Mouse (Mus musculus): ENCODE data around the gene Cdk14. TPM values are rescaled to one million over a fixed set of nuclear protein-coding genes. Genes with fewer than 3 reads are reported as not detected.

The Cdk14 gene
- polyA plus RNA-seq, 1 experiment from 2014 or later, result 22.7 TPM

- no peak overlapping the region for H3K9ac ChIP-seq (ENCODE audit: low read length)
- ATAC-seq (ENCODE audit: insufficient number of reproducible peaks, low FRiP score, low TSS enrichment, low read depth), result no peak
- no peak overlapping the region for H3K4me2 ChIP-seq (ENCODE audit: low read depth, severe bottlenecking)
Observed at GRCm38 (mm10) chr5:4825076-4825475, 595.0 kb downstream of the Cdk14 start.

GRCm38 (mm10) chr5:4824171-4824570 lies 595.9 kb downstream of the Cdk14 start:
- no peak overlapping the region for H3K4me2 ChIP-seq (ENCODE audit: low read depth, severe bottlenecking)
- H3K36me3 ChIP-seq (ENCODE audit: control insufficient read depth, insufficient read depth, low read length), result no peaks in the 10 kb centered on the region
- ATAC-seq (ENCODE audit: insufficient number of reproducible peaks, low FRiP score, low TSS enrichment, low read depth) (no peak), DNase-seq (ENCODE audit: low spot score) (no peak)
- H3K4me3 ChIP-seq (ENCODE audit: low read depth, low read length), result no peak overlapping the region
- no peak overlapping the region for H3K27ac ChIP-seq (replicated peaks; ENCODE audit: low read depth, low read length)
- no peak overlapping the region for H3K9ac ChIP-seq (ENCODE audit: low read length)
- peaks cover 10% of the 10 kb centered on the region for H3K4me1 ChIP-seq (ENCODE audit: control insufficient read depth, insufficient read depth, low read length)
- 78% methylated on average over 1 of the region's 1 CpGs for WGBS
- no peaks in the 10 kb centered on the region for H3K9me3 ChIP-seq (ENCODE audit: control insufficient read depth, low read length)
- H3K27me3 ChIP-seq (ENCODE audit: control insufficient read depth, insufficient read depth, low read length), result no peaks in the 10 kb centered on the region

More at GRCm38 (mm10) chr5:4825076-4825475, 595.0 kb downstream of the Cdk14 start:
- no peaks in the 10 kb centered on the region for H3K36me3 ChIP-seq (ENCODE audit: control insufficient read depth, insufficient read depth, low read length)
- H3K27me3 ChIP-seq (ENCODE audit: control insufficient read depth, insufficient read depth, low read length), result no peaks in the 10 kb centered on the region
- peaks cover 10% of the 10 kb centered on the region for H3K4me1 ChIP-seq (ENCODE audit: control insufficient read depth, insufficient read depth, low read length)
- H3K4me3 ChIP-seq (ENCODE audit: low read depth, low read length), result no peak overlapping the region
- WGBS, result 89% methylated on average over 4 of the region's 4 CpGs
- no peak overlapping the region for H3K27ac ChIP-seq (replicated peaks; ENCODE audit: low read depth, low read length)
- no peaks in the 10 kb centered on the region for H3K9me3 ChIP-seq (ENCODE audit: control insufficient read depth, low read length)
- DNase-seq (ENCODE audit: low spot score), result no peak

GRCm38 (mm10) chr5:4822041-4822440 lies 598.1 kb downstream of the Cdk14 start:
- Histone ChIP-seq H3K4me1 (ENCODE audit: control insufficient read depth, insufficient read depth, low read length) (peaks cover 10% of the 10 kb centered on the region), H3K4me3 (ENCODE audit: low read depth, low read length) (no peak overlapping the region), H3K27ac (replicated peaks; ENCODE audit: low read depth, low read length) (no peak overlapping the region), H3K36me3 (ENCODE audit: control insufficient read depth, insufficient read depth, low read length) (no peaks in the 10 kb centered on the region), H3K27me3 (ENCODE audit: control insufficient read depth, insufficient read depth, low read length) (no peaks in the 10 kb centered on the region), H3K9me3 (ENCODE audit: control insufficient read depth, low read length) (no peaks in the 10 kb centered on the region), H3K9ac (ENCODE audit: low read length) (no peak overlapping the region), H3K4me2 (ENCODE audit: low read depth, severe bottlenecking) (no peak overlapping the region)
- WGBS, result 60% methylated on average over 2 of the region's 2 CpGs
- DNase-seq (ENCODE audit: low spot score) (no peak), ATAC-seq (ENCODE audit: insufficient number of reproducible peaks, low FRiP score, low TSS enrichment, low read depth) (no peak)

GRCm38 (mm10) chr5:4821368-4821771 lies 598.7 kb downstream of the Cdk14 start:
- no peak overlapping the region for H3K9ac ChIP-seq (ENCODE audit: low read length)
- H3K4me2 ChIP-seq (ENCODE audit: low read depth, severe bottlenecking), result no peak overlapping the region; the same call in 1 of the 2 replicates
- 12% methylated on average over 8 of the region's 8 CpGs for WGBS
- DNase-seq (ENCODE audit: low spot score), result peak; percentile 50
- H3K9me3 ChIP-seq (ENCODE audit: control insufficient read depth, low read length), result no peaks in the 10 kb centered on the region
- H3K4me1 ChIP-seq (ENCODE audit: control insufficient read depth, insufficient read depth, low read length), result peaks cover 10% of the 10 kb centered on the region
- H3K4me3 ChIP-seq (ENCODE audit: low read depth, low read length), result no peak overlapping the region
- no peak for ATAC-seq (ENCODE audit: insufficient number of reproducible peaks, low FRiP score, low TSS enrichment, low read depth)
- no peaks in the 10 kb centered on the region for H3K36me3 ChIP-seq (ENCODE audit: control insufficient read depth, insufficient read depth, low read length)
- no peak overlapping the region; the same call in 1 of the 2 replicates for H3K27ac ChIP-seq (replicated peaks; ENCODE audit: low read depth, low read length)
- H3K27me3 ChIP-seq (ENCODE audit: control insufficient read depth, insufficient read depth, low read length), result no peaks in the 10 kb centered on the region

GRCm38 (mm10) chr5:4816981-4817380 lies 603.1 kb downstream of the Cdk14 start:
- Histone ChIP-seq H3K4me3 (ENCODE audit: low read depth, low read length) (no peak overlapping the region), H3K36me3 (ENCODE audit: control insufficient read depth, insufficient read depth, low read length) (no peaks in the 10 kb centered on the region), H3K27me3 (ENCODE audit: control insufficient read depth, insufficient read depth, low read length) (no peaks in the 10 kb centered on the region), H3K9me3 (ENCODE audit: control insufficient read depth, low read length) (no peaks in the 10 kb centered on the region), H3K27ac (replicated peaks; ENCODE audit: low read depth, low read length) (no peak overlapping the region), H3K4me1 (ENCODE audit: control insufficient read depth, insufficient read depth, low read length) (peaks cover 13% of the 10 kb centered on the region), H3K9ac (ENCODE audit: low read length) (no peak overlapping the region), H3K4me2 (ENCODE audit: low read depth, severe bottlenecking) (no peak overlapping the region)
- WGBS, result 84% methylated on average over 5 of the region's 5 CpGs
- DNase-seq (ENCODE audit: low spot score) (no peak), ATAC-seq (ENCODE audit: insufficient number of reproducible peaks, low FRiP score, low TSS enrichment, low read depth) (no peak)

- H3K27me3 ChIP-seq (ENCODE audit: control insufficient read depth, insufficient read depth, low read length), result no peaks in the 10 kb centered on the region
- H3K4me3 ChIP-seq (ENCODE audit: low read depth, low read length), result no peak overlapping the region
- H3K9ac ChIP-seq (ENCODE audit: low read length), result no peak overlapping the region
- H3K36me3 ChIP-seq (ENCODE audit: control insufficient read depth, insufficient read depth, low read length), result no peaks in the 10 kb centered on the region
- ATAC-seq (ENCODE audit: insufficient number of reproducible peaks, low FRiP score, low TSS enrichment, low read depth) (no peak), DNase-seq (ENCODE audit: low spot score) (no peak)
- H3K4me1 ChIP-seq (ENCODE audit: control insufficient read depth, insufficient read depth, low read length), result peaks cover 5% of the 10 kb centered on the region
- WGBS, result 79% methylated on average over 7 of the region's 7 CpGs
- H3K27ac ChIP-seq (replicated peaks; ENCODE audit: low read depth, low read length), result no peak overlapping the region
- no peaks in the 10 kb centered on the region for H3K9me3 ChIP-seq (ENCODE audit: control insufficient read depth, low read length)
- no peak overlapping the region for H3K4me2 ChIP-seq (ENCODE audit: low read depth, severe bottlenecking)
Observed at GRCm38 (mm10) chr5:4814465-4815204, 605.5 kb downstream of the Cdk14 start.

- no peaks in the 10 kb centered on the region for H3K9me3 ChIP-seq (ENCODE audit: control insufficient read depth, low read length)
- H3K36me3 ChIP-seq (ENCODE audit: control insufficient read depth, insufficient read depth, low read length), result no peaks in the 10 kb centered on the region
- DNase-seq (ENCODE audit: low spot score) (no peak), ATAC-seq (ENCODE audit: insufficient number of reproducible peaks, low FRiP score, low TSS enrichment, low read depth) (no peak)
- no peak overlapping the region for H3K27ac ChIP-seq (replicated peaks; ENCODE audit: low read depth, low read length)
- 95% methylated on average over 7 of the region's 7 CpGs for WGBS
- peaks cover 5% of the 10 kb centered on the region for H3K4me1 ChIP-seq (ENCODE audit: control insufficient read depth, insufficient read depth, low read length)
- no peak overlapping the region for H3K4me3 ChIP-seq (ENCODE audit: low read depth, low read length)
- no peaks in the 10 kb centered on the region for H3K27me3 ChIP-seq (ENCODE audit: control insufficient read depth, insufficient read depth, low read length)
- H3K9ac ChIP-seq (ENCODE audit: low read length), result no peak overlapping the region
- H3K4me2 ChIP-seq (ENCODE audit: low read depth, severe bottlenecking), result no peak overlapping the region
Observed at GRCm38 (mm10) chr5:4813357-4813756, 606.8 kb downstream of the Cdk14 start.

GRCm38 (mm10) chr5:4812036-4812729 lies 607.9 kb downstream of the Cdk14 start:
- DNase-seq (ENCODE audit: low spot score) (no peak), ATAC-seq (ENCODE audit: insufficient number of reproducible peaks, low FRiP score, low TSS enrichment, low read depth) (no peak)
- Histone ChIP-seq H3K27me3 (ENCODE audit: control insufficient read depth, insufficient read depth, low read length) (no peaks in the 10 kb centered on the region), H3K4me2 (ENCODE audit: low read depth, severe bottlenecking) (no peak overlapping the region), H3K36me3 (ENCODE audit: control insufficient read depth, insufficient read depth, low read length) (no peaks in the 10 kb centered on the region), H3K4me3 (ENCODE audit: low read depth, low read length) (no peak overlapping the region), H3K4me1 (ENCODE audit: control insufficient read depth, insufficient read depth, low read length) (peaks cover 5% of the 10 kb centered on the region), H3K27ac (replicated peaks; ENCODE audit: low read depth, low read length) (no peak overlapping the region), H3K9me3 (ENCODE audit: control insufficient read depth, low read length) (no peaks in the 10 kb centered on the region), H3K9ac (ENCODE audit: low read length) (no peak overlapping the region)
- WGBS, result 30% methylated on average over 13 of the region's 13 CpGs

Measured in limb, embryonic 11.5 days (tissue).